Mouse (Mus musculus): Measurements from ENCODE around the gene Macc1.

Macc1 gene

GRCm38 (mm10) chr12:119313970-119314369 lies at the start of gene Macc1:
Gene Macc1, plus strand, starts transcription at chr12:119314270.
- DNase-seq, result no peak

- no peak for DNase-seq
Measured at GRCm38 (mm10) chr12:119264506-119264905, 49.6 kb upstream of the Macc1 start.

GRCm38 (mm10) chr12:119268723-119269122 lies 45.3 kb upstream of the Macc1 start:
- no peak for DNase-seq

- no peak for DNase-seq
Measured at GRCm38 (mm10) chr12:119270036-119270435, 44.0 kb upstream of the Macc1 start.

- DNase-seq, result no peak
Measured at GRCm38 (mm10) chr12:119271964-119272363, 42.1 kb upstream of the Macc1 start.

- no peak for DNase-seq
Measured at GRCm38 (mm10) chr12:119273605-119274004, 40.5 kb upstream of the Macc1 start.

- DNase-seq, result no peak
Measured at GRCm38 (mm10) chr12:119276282-119276681, 37.8 kb upstream of the Macc1 start.

- DNase-seq, result no peak
Measured at GRCm38 (mm10) chr12:119291618-119292017, 22.5 kb upstream of the Macc1 start.

GRCm38 (mm10) chr12:119303618-119304017 lies 10.5 kb upstream of the Macc1 start:
- DNase-seq, result no peak

GRCm38 (mm10) chr12:119313014-119313763 lies 881 bp upstream of the Macc1 start:
- no peak for DNase-seq

GRCm38 (mm10) chr12:119318799-119319198 lies 4.7 kb downstream of the Macc1 start:
- no peak for DNase-seq

- DNase-seq, result peak in 1 of 2 experiments; percentile 58
Measured at GRCm38 (mm10) chr12:119325400-119325799, 11.3 kb downstream of the Macc1 start.

GRCm38 (mm10) chr12:119330644-119331043 lies 16.6 kb downstream of the Macc1 start:
- DNase-seq, result no peak

GRCm38 (mm10) chr12:119333376-119333775 lies 19.3 kb downstream of the Macc1 start:
- DNase-seq, result no peak

- DNase-seq, result peak in 1 of 2 experiments; percentile 4
Measured at GRCm38 (mm10) chr12:119352579-119352978, 38.5 kb downstream of the Macc1 start.

GRCm38 (mm10) chr12:119357418-119358241 lies 43.6 kb downstream of the Macc1 start:
- DNase-seq, result peak in 1 of 2 experiments; percentile 18

GRCm38 (mm10) chr12:119358242-119358515 lies 44.1 kb downstream of the Macc1 start:
- no peak for DNase-seq

- DNase-seq, result no peak
Measured at GRCm38 (mm10) chr12:119365041-119365440, 51.0 kb downstream of the Macc1 start.

- DNase-seq, result no peak
Measured at GRCm38 (mm10) chr12:119369832-119370231, 55.8 kb downstream of the Macc1 start.

- no peak for DNase-seq
Measured at GRCm38 (mm10) chr12:119372359-119372758, 58.3 kb downstream of the Macc1 start.

- DNase-seq, result no peak
Measured at GRCm38 (mm10) chr12:119376879-119377278, 62.8 kb downstream of the Macc1 start.

- no peak for DNase-seq
Measured at GRCm38 (mm10) chr12:119381839-119382238, 67.8 kb downstream of the Macc1 start.

- DNase-seq, result no peak
Measured at GRCm38 (mm10) chr12:119386243-119386642, 72.2 kb downstream of the Macc1 start.

GRCm38 (mm10) chr12:119386650-119387049 lies 72.6 kb downstream of the Macc1 start:
- DNase-seq, result no peak

Data from kidney, postnatal 25 days (tissue).